ENCODE assay signal across 8 mouse cellular contexts in genomic region chr9:72639843-72640621, GRCm38 (mm10). TPM values are rescaled to one million over a fixed set of nuclear protein-coding genes. Genes with fewer than 3 reads are reported as not detected.
A peak's percentile ranks its signal among the peaks of the same experiment; 100 is the strongest.
DNase-seq lines count a peak whose midpoint lies in the region; ATAC-seq and TF ChIP-seq lines count a peak whose summit lies in the region.

No protein-coding gene starts in this region.

- H3K9me3 ChIP-seq in ES-Bruce4 (replicated peaks; ENCODE audit: control insufficient read depth, insufficient read depth, low read length, poor library complexity, severe bottlenecking): no peaks in the 10 kb centered on the region
- no peaks in the 10 kb centered on the region for H3K9me3 ChIP-seq in forebrain, embryonic 13.5 days (replicated peaks)
- H3K9me3 ChIP-seq in heart, postnatal 0 days (replicated peaks; ENCODE audit: control insufficient read depth, low read length): no peaks in the 10 kb centered on the region
- H3K9me3 ChIP-seq in lung, embryonic 14.5 days (ENCODE audit: low read depth, low read length): no peaks in the 10 kb centered on the region

- H3K4me3 ChIP-seq in ES-Bruce4 (ENCODE audit: low read depth, low read length): peak overlapping the region; percentile 61
- peak overlapping the region; percentile 35 for H3K4me3 ChIP-seq in forebrain, embryonic 13.5 days
- peak overlapping the region; percentile 36 for H3K4me3 ChIP-seq in heart, postnatal 0 days (ENCODE audit: low read depth, low read length)
- peak overlapping the region; percentile 14 for H3K4me3 ChIP-seq in lung, embryonic 14.5 days (ENCODE audit: low read depth, low read length)
- peak overlapping the region; percentile 13 for H3K4me3 ChIP-seq in olfactory bulb, adult 2 months (ENCODE audit: insufficient read depth, low read depth, low read length)
- H3K4me3 ChIP-seq in thymus, adult 2 months (ENCODE audit: control insufficient read depth, insufficient read depth, low read length): peak overlapping the region; percentile 43

- H3K36me3 ChIP-seq in ES-Bruce4 (ENCODE audit: control insufficient read depth, insufficient read depth, low read length, poor library complexity, severe bottlenecking): no peaks in the 10 kb centered on the region
- H3K36me3 ChIP-seq in forebrain, embryonic 13.5 days (ENCODE audit: poor library complexity, severe bottlenecking): no peaks in the 10 kb centered on the region
- H3K36me3 ChIP-seq in heart, postnatal 0 days (replicated peaks; ENCODE audit: control insufficient read depth, insufficient read depth, low read length): no peaks in the 10 kb centered on the region
- no peaks in the 10 kb centered on the region for H3K36me3 ChIP-seq in lung, embryonic 14.5 days (ENCODE audit: insufficient read depth)
- no peaks in the 10 kb centered on the region for H3K36me3 ChIP-seq in thymus, adult 2 months (ENCODE audit: control insufficient read depth, insufficient read depth, low read length)

- TF ChIP-seq CTCF in ES-Bruce4 (IDR thresholded peaks at IDR 0.05; ENCODE audit: low read depth, low read length): no peak
- TF ChIP-seq CTCF in heart, postnatal 0 days (IDR thresholded peaks at IDR 0.05; ENCODE audit: low read depth): no peak
- no peak for TF ChIP-seq CTCF in lung, embryonic 14.5 days (IDR thresholded peaks at IDR 0.05; ENCODE audit: low read depth)
- no peak for TF ChIP-seq CTCF in olfactory bulb, adult 2 months (IDR thresholded peaks at IDR 0.05; ENCODE audit: insufficient read depth, low read depth, low read length)
- no peak for TF ChIP-seq CTCF in thymus, adult 2 months (IDR thresholded peaks at IDR 0.05; ENCODE audit: borderline replicate concordance, control insufficient read depth, extremely low read depth, insufficient read depth, low read length, poor library complexity)

- WGBS in forebrain, embryonic 13.5 days: under 1% methylated on average over 27 of the region's 27 CpGs
- 1% methylated on average over 27 of the region's 27 CpGs for WGBS in heart, postnatal 0 days
- under 1% methylated on average over 27 of the region's 27 CpGs for WGBS in lung, embryonic 14.5 days
- WGBS in olfactory bulb, adult 2 months: 6% methylated on average over 27 of the region's 27 CpGs
- WGBS in thymus, adult 2 months: 30% methylated on average over 27 of the region's 27 CpGs

- H3K27ac ChIP-seq in ES-Bruce4 (ENCODE audit: insufficient read depth, low read length): peak overlapping the region; percentile 93
- H3K27ac ChIP-seq in forebrain, embryonic 13.5 days: peak overlapping the region; percentile 97
- peak overlapping the region; percentile 99 for H3K27ac ChIP-seq in heart, postnatal 0 days (ENCODE audit: low read depth)
- H3K27ac ChIP-seq in lung, embryonic 14.5 days (ENCODE audit: low read depth): peak overlapping the region; percentile 100
- H3K27ac ChIP-seq in olfactory bulb, adult 2 months (ENCODE audit: insufficient read depth, low read depth, low read length): peak overlapping the region; percentile 65
- peak overlapping the region; percentile 59; the same call in 1 of the 2 replicates for H3K27ac ChIP-seq in thymus, adult 2 months (ENCODE audit: control insufficient read depth, insufficient read depth, low read length)

- peak; percentile 91 for ATAC-seq in cerebellum, adult (ENCODE audit: insufficient number of reproducible peaks, low FRiP score, low TSS enrichment)
- ATAC-seq in forebrain, embryonic 13.5 days: peak; percentile 94
- ATAC-seq in heart, postnatal 0 days (ENCODE audit: insufficient read depth, low read depth): peak; percentile 93
- peak; percentile 95 for ATAC-seq in lung, embryonic 14.5 days (ENCODE audit: insufficient read depth)

- peak; percentile 96 for DNase-seq in heart, postnatal 0 days (ENCODE audit: low spot score)
- DNase-seq in kidney, postnatal 4 days: peak; percentile 84 to 93
- peak; percentile 92 for DNase-seq in lung, embryonic 14.5 days
- no peak for DNase-seq in thymus, adult 2 months

- peaks cover 7% of the 10 kb centered on the region for H3K4me1 ChIP-seq in ES-Bruce4 (ENCODE audit: control insufficient read depth, insufficient read depth, low read length)
- peaks cover 37% of the 10 kb centered on the region for H3K4me1 ChIP-seq in forebrain, embryonic 13.5 days
- H3K4me1 ChIP-seq in heart, postnatal 0 days (ENCODE audit: control insufficient read depth, insufficient read depth): peaks cover 24% of the 10 kb centered on the region
- H3K4me1 ChIP-seq in lung, embryonic 14.5 days (ENCODE audit: insufficient read depth): peaks cover 32% of the 10 kb centered on the region
- peaks cover 16% of the 10 kb centered on the region for H3K4me1 ChIP-seq in olfactory bulb, adult 2 months (ENCODE audit: control insufficient read depth, insufficient read depth, low read length)
- H3K4me1 ChIP-seq in thymus, adult 2 months (replicated peaks; ENCODE audit: control insufficient read depth, insufficient read depth, low read length): peaks cover 12% of the 10 kb centered on the region

- TF ChIP-seq EP300 in ES-Bruce4 (IDR thresholded peaks at IDR 0.05; ENCODE audit: insufficient read depth, low read depth, low read length): peak; percentile 79; the same call in 1 of the 2 replicates
- peak; percentile 80 for TF ChIP-seq EP300 in heart, postnatal 0 days (IDR thresholded peaks at IDR 0.05; ENCODE audit: low read depth)

- no peaks in the 10 kb centered on the region for H3K27me3 ChIP-seq in ES-Bruce4 (ENCODE audit: control insufficient read depth, insufficient read depth, low read length, poor library complexity, severe bottlenecking)
- H3K27me3 ChIP-seq in forebrain, embryonic 13.5 days: no peaks in the 10 kb centered on the region
- H3K27me3 ChIP-seq in heart, postnatal 0 days (ENCODE audit: control insufficient read depth, insufficient read depth, low read length): no peaks in the 10 kb centered on the region
- H3K27me3 ChIP-seq in lung, embryonic 14.5 days (ENCODE audit: insufficient read depth, low read length): no peaks in the 10 kb centered on the region
- no peaks in the 10 kb centered on the region for H3K27me3 ChIP-seq in thymus, adult 2 months (ENCODE audit: control insufficient read depth, insufficient read depth, low read length)

- H3K9ac ChIP-seq in ES-Bruce4 (ENCODE audit: low read depth, poor library complexity, severe bottlenecking): peak overlapping the region; percentile 62
- H3K9ac ChIP-seq in forebrain, embryonic 13.5 days: peak overlapping the region; percentile 61
- H3K9ac ChIP-seq in heart, postnatal 0 days (replicated peaks; ENCODE audit: low read depth, low read length): peak overlapping the region; percentile 53
- H3K9ac ChIP-seq in lung, embryonic 14.5 days: peak overlapping the region; percentile 56

- peak overlapping the region; percentile 64 for H3K4me2 ChIP-seq in forebrain, embryonic 13.5 days
- peak overlapping the region; percentile 57 for H3K4me2 ChIP-seq in heart, postnatal 0 days (ENCODE audit: low read depth, low read length)
- H3K4me2 ChIP-seq in lung, embryonic 14.5 days: peak overlapping the region; percentile 62

- peak; percentile 49 for TF ChIP-seq POLR2A in ES-Bruce4 (IDR thresholded peaks at IDR 0.05; ENCODE audit: insufficient read depth, low read length)
- TF ChIP-seq POLR2A in olfactory bulb, adult 2 months (IDR thresholded peaks at IDR 0.05; ENCODE audit: insufficient read depth, low read depth, low read length): no peak
- no peak for TF ChIP-seq POLR2A in thymus, adult 2 months (IDR thresholded peaks at IDR 0.05; ENCODE audit: control insufficient read depth, extremely low read depth, insufficient read depth, low read length, poor library complexity)

RNA-seq across cellular contexts. Expression of gene Nedd4, which starts 22.1 kb away (rescaled TPM):
- 1,167 and 1,184 TPM in 2 replicates for polyA plus RNA-seq in ES-Bruce4 (2011; ENCODE audit: insufficient read depth, insufficient read length, low read depth, missing spikeins)
- polyA plus RNA-seq in forebrain, embryonic 13.5 days (2015; fragmentation: Nextera tagmentation; extraction: Ambion mirVana): 552 and 600 TPM in 2 replicates
- total RNA-seq in heart, postnatal 0 days (2014; rRNA removed; ENCODE audit: low replicate concordance): 444 and 493 TPM in 2 replicates
- 294 and 303 TPM in 2 replicates for polyA plus RNA-seq in heart, postnatal 0 days (2015; fragmentation: Nextera tagmentation; extraction: Ambion mirVana)
- 802 and 805 TPM in 2 replicates for polyA plus RNA-seq in lung, embryonic 14.5 days (2014; fragmentation: Nextera tagmentation; extraction: Ambion mirVana)
- 216 and 232 TPM in 2 replicates for polyA plus RNA-seq in olfactory bulb, adult 2 months (2012; ENCODE audit: insufficient read depth, insufficient read length, low replicate concordance, missing spikeins)
- 71.7 and 80.4 TPM in 2 replicates for polyA plus RNA-seq in thymus, adult 2 months (2012; rRNA removed)
